Mouse (Mus musculus) testis, adult 2 months (tissue): ENCODE results near the gene Natd1. TPM values are rescaled to one million over a fixed set of nuclear protein-coding genes. Genes with fewer than 3 reads are reported as not detected.
A peak's percentile ranks its signal among the peaks of the same experiment; 100 is the strongest.

Experiments used
- H3K27ac ChIP-seq: fragments of 200-500 bp; 2 replicates; pipeline ENCODE4 v1.5.1; 2012; ENCODE audit warnings: low read depth, low read length; ENCODE audit not compliant: control insufficient read depth, insufficient read depth
- H3K27me3 ChIP-seq: fragments of 200-500 bp; 2 replicates; pipeline ENCODE4 v1.6.1; 2012; ENCODE audit warnings: mild to moderate bottlenecking, low read length, moderate library complexity; ENCODE audit not compliant: control insufficient read depth, insufficient read depth
- H3K36me3 ChIP-seq: fragments of 200-500 bp; 2 replicates; pipeline ENCODE4 v1.6.1; 2012; ENCODE audit warnings: mild to moderate bottlenecking, low read length; ENCODE audit not compliant: control insufficient read depth, insufficient read depth
- H3K4me1 ChIP-seq: fragments of 200-500 bp; 2 replicates; pipeline ENCODE4 v1.6.1; 2012; ENCODE audit warnings: low read length; ENCODE audit not compliant: control insufficient read depth, insufficient read depth
- H3K4me3 ChIP-seq: fragments of 200-500 bp; 2 replicates; pipeline ENCODE4 v1.5.1; 2012; ENCODE audit warnings: low read depth, mild to moderate bottlenecking, low read length, moderate library complexity, mixed read lengths; ENCODE audit not compliant: control insufficient read depth
- CTCF ChIP-seq: fragments of 200-500 bp; IDR thresholded peaks from 2 replicates; pipeline ENCODE4 v1.5.1; 2012; ENCODE audit warnings: low read depth, mild to moderate bottlenecking, inconsistent platforms, low read length, moderate library complexity; ENCODE audit not compliant: control insufficient read depth, insufficient read depth, insufficient replicate concordance
- POLR2A ChIP-seq: fragments of 200-500 bp; IDR thresholded peaks from 2 replicates; pipeline ENCODE4 v1.6.1; 2012; ENCODE audit warnings: low read depth, mild to moderate bottlenecking, inconsistent platforms, low read length, moderate library complexity; ENCODE audit not compliant: control insufficient read depth
- polyA plus RNA-seq: library from polyadenylated mRNA; depleted of rRNA; stranded (reverse); fragments of >200 nt; gene quantifications from 2 replicates; pipeline ENCODE4 v1.2.3, GENCODE M21; 2012

Natd1 gene
- polyA plus RNA-seq, 1 experiment, result 39.6 TPM

- Histone ChIP-seq H3K4me3 (peak overlapping the region; percentile 94), H3K36me3 (no peaks in the 10 kb centered on the region), H3K4me1 (peaks cover 29% of the 10 kb centered on the region), H3K27me3 (no peaks in the 10 kb centered on the region), H3K27ac (no peak overlapping the region)
- TF ChIP-seq POLR2A, result 0 out of 2 replicates have a peak, but pooled peaks have one; percentile 12
- TF ChIP-seq CTCF, result no peak
Measured at GRCm38 (mm10) chr11:60930724-60931281, 16.3 kb upstream of the Natd1 start.

- no peak overlapping the region for H3K4me3 ChIP-seq
- H3K4me1 ChIP-seq, result peaks cover 16% of the 10 kb centered on the region
- TF ChIP-seq POLR2A, result no peak
- TF ChIP-seq CTCF, result peak; percentile 79; the same call in 1 of the 2 replicates
- H3K27me3 ChIP-seq, result no peaks in the 10 kb centered on the region
- no peaks in the 10 kb centered on the region for H3K36me3 ChIP-seq
- H3K27ac ChIP-seq, result no peak overlapping the region
Measured at GRCm38 (mm10) chr11:60927264-60927663, 12.7 kb upstream of the Natd1 start.

GRCm38 (mm10) chr11:60924981-60925380, 10.4 kb upstream of the Natd1 start:
- no peaks in the 10 kb centered on the region for H3K27me3 ChIP-seq
- H3K27ac ChIP-seq, result no peak overlapping the region
- H3K36me3 ChIP-seq, result no peaks in the 10 kb centered on the region
- TF ChIP-seq CTCF, result no peak
- no peak overlapping the region for H3K4me3 ChIP-seq
- peaks cover 5% of the 10 kb centered on the region for H3K4me1 ChIP-seq

- Histone ChIP-seq H3K4me1 (peaks cover 5% of the 10 kb centered on the region), H3K27me3 (no peaks in the 10 kb centered on the region), H3K27ac (no peak overlapping the region), H3K4me3 (no peak overlapping the region), H3K36me3 (no peaks in the 10 kb centered on the region)
- no peak for TF ChIP-seq POLR2A
Measured at GRCm38 (mm10) chr11:60924498-60924897, 9.9 kb upstream of the Natd1 start.

GRCm38 (mm10) chr11:60922964-60923363, 8.4 kb upstream of the Natd1 start:
- peaks cover 5% of the 10 kb centered on the region for H3K4me1 ChIP-seq

GRCm38 (mm10) chr11:60922195-60922594, 7.6 kb upstream of the Natd1 start:
- no peak overlapping the region for H3K27ac ChIP-seq
- peaks cover 2% of the 10 kb centered on the region; the same call in 1 of the 2 replicates for H3K4me1 ChIP-seq
- H3K36me3 ChIP-seq, result no peaks in the 10 kb centered on the region
- no peaks in the 10 kb centered on the region for H3K27me3 ChIP-seq
- no peak for TF ChIP-seq POLR2A
- TF ChIP-seq CTCF, result no peak
- H3K4me3 ChIP-seq, result no peak overlapping the region

More at GRCm38 (mm10) chr11:60922964-60923363, 8.4 kb upstream of the Natd1 start:
- H3K27me3 ChIP-seq, result no peaks in the 10 kb centered on the region
- TF ChIP-seq POLR2A (no peak), CTCF (no peak)
- H3K27ac ChIP-seq, result no peak overlapping the region
- H3K36me3 ChIP-seq, result no peaks in the 10 kb centered on the region
- H3K4me3 ChIP-seq, result no peak overlapping the region

- TF ChIP-seq CTCF (no peak), POLR2A (no peak)
- Histone ChIP-seq H3K4me3 (no peak overlapping the region), H3K36me3 (no peaks in the 10 kb centered on the region), H3K4me1 (peaks cover 6% of the 10 kb centered on the region; the same call in 1 of the 2 replicates), H3K27ac (no peak overlapping the region), H3K27me3 (no peaks in the 10 kb centered on the region)
Measured at GRCm38 (mm10) chr11:60920021-60920420, 5.5 kb upstream of the Natd1 start.

- H3K4me1 ChIP-seq, result peaks cover 20% of the 10 kb centered on the region
- H3K4me3 ChIP-seq, result no peak overlapping the region
Measured at GRCm38 (mm10) chr11:60915201-60915600, 651 bp upstream of the Natd1 start.

More at GRCm38 (mm10) chr11:60915201-60915600, 651 bp upstream of the Natd1 start:
- Histone ChIP-seq H3K27me3 (no peaks in the 10 kb centered on the region), H3K36me3 (no peaks in the 10 kb centered on the region), H3K27ac (no peak overlapping the region)
- TF ChIP-seq CTCF (no peak), POLR2A (no peak)
